Mouse (Mus musculus) lung, adult 2 months (tissue): Measurements from ENCODE around the gene Ptpa.

Experiments used
- CTCF ChIP-seq: fragments of 200-500 bp; IDR thresholded peaks from 2 replicates; pipeline ENCODE4 v1.5.1; 2011; ENCODE audit warnings: mild to moderate bottlenecking, low read length, control low read depth; ENCODE audit not compliant: insufficient read depth
- POLR2A ChIP-seq: fragments of 200-500 bp; IDR thresholded peaks from 2 replicates; pipeline ENCODE4 v1.6.1; 2011; ENCODE audit warnings: low read depth, mild to moderate bottlenecking, control low read depth, low read length, borderline replicate concordance; ENCODE audit errors: extremely low read depth

GRCm38 (mm10) chr2:30402351-30402826 lies 13.4 kb upstream of the Ptpa start:
- TF ChIP-seq CTCF (no peak), POLR2A (no peak)
